Mouse (Mus musculus) left cerebral cortex, adult 18-20 months (tissue): ENCODE measurements around the gene Myb. TPM values are rescaled to one million over a fixed set of nuclear protein-coding genes. Genes with fewer than 3 reads are reported as not detected.

Experiments used
- DNase-seq, 2 experiments: peaks; one replicate each; pipeline ENCODE4 v3.0.0; 2021 to 2022; ENCODE audit warnings: low spot score in 2 of 2, mixed read lengths in 1 of 2
- long read RNA-seq, 2 experiments: library from polyadenylated mRNA; stranded (forward); transcript quantifications; one replicate each; pipeline ENCODE4 v2.0.0; 2021
- total RNA-seq, 2 experiments: library from RNA; stranded (reverse); gene quantifications; 2 replicates each; pipeline ENCODE4 v1.2.3; 2021

Myb gene
- total RNA-seq: under 1 TPM; 0.26 to 0.28 TPM
- long read RNA-seq, experiment 1, transcript Myb-205 (1 exons, 2,254 nt): major isoform, 9 of 10 reads
- long read RNA-seq, experiment 1, partial matches to known transcripts: 1 of 10 reads
- long read RNA-seq, experiment 1, other reads (novel, unspliced or antisense): 0 of 10 reads
- long read RNA-seq, experiment 2, partial matches to known transcripts: 0 of 4 reads
- long read RNA-seq, experiment 2, other reads (novel, unspliced or antisense): 0 of 4 reads

GRCm38 (mm10) chr10:21160537-21161358, at the start of gene Myb:
Myb (minus strand) TSS chr10:21160984.
- DNase-seq: peak; percentile 29 to 36

GRCm38 (mm10) chr10:21207378-21207777, 46.6 kb upstream of the Myb start:
- DNase-seq: no peak

GRCm38 (mm10) chr10:21206232-21206631, 45.4 kb upstream of the Myb start:
- DNase-seq: no peak

GRCm38 (mm10) chr10:21204496-21205085, 43.8 kb upstream of the Myb start:
- DNase-seq: no peak

GRCm38 (mm10) chr10:21203886-21204285, 43.1 kb upstream of the Myb start:
- DNase-seq: no peak

- no peak for DNase-seq
Measured at GRCm38 (mm10) chr10:21203461-21203860, 42.7 kb upstream of the Myb start.

GRCm38 (mm10) chr10:21200761-21201160, 40.0 kb upstream of the Myb start:
- DNase-seq: no peak

GRCm38 (mm10) chr10:21200322-21200721, 39.5 kb upstream of the Myb start:
- DNase-seq: no peak

- no peak for DNase-seq
Measured at GRCm38 (mm10) chr10:21196646-21197116, 35.9 kb upstream of the Myb start.

GRCm38 (mm10) chr10:21195597-21195996, 34.8 kb upstream of the Myb start:
- no peak for DNase-seq

- no peak for DNase-seq
Measured at GRCm38 (mm10) chr10:21193935-21194505, 33.2 kb upstream of the Myb start.

GRCm38 (mm10) chr10:21193088-21193934, 32.5 kb upstream of the Myb start:
- no peak for DNase-seq

- no peak for DNase-seq
Measured at GRCm38 (mm10) chr10:21192436-21192835, 31.7 kb upstream of the Myb start.

- DNase-seq: no peak
Measured at GRCm38 (mm10) chr10:21189756-21190397, 29.1 kb upstream of the Myb start.

- no peak for DNase-seq
Measured at GRCm38 (mm10) chr10:21189275-21189601, 28.5 kb upstream of the Myb start.

- peak; percentile 47 to 61 for DNase-seq
Measured at GRCm38 (mm10) chr10:21188564-21189274, 27.9 kb upstream of the Myb start.

- no peak for DNase-seq
Measured at GRCm38 (mm10) chr10:21187847-21188246, 27.1 kb upstream of the Myb start.

- DNase-seq: no peak
Measured at GRCm38 (mm10) chr10:21186733-21187132, 25.9 kb upstream of the Myb start.

- DNase-seq: no peak
Measured at GRCm38 (mm10) chr10:21178711-21179110, 17.9 kb upstream of the Myb start.

GRCm38 (mm10) chr10:21178281-21178680, 17.5 kb upstream of the Myb start:
- DNase-seq: no peak
